Mouse (Mus musculus): Measurements from ENCODE around the gene Olfr933. TPM values are rescaled to one million over a fixed set of nuclear protein-coding genes. Genes with fewer than 3 reads are reported as not detected.

Olfr933 gene
- polyA plus RNA-seq, 1 experiment, result not detected

DNA sequence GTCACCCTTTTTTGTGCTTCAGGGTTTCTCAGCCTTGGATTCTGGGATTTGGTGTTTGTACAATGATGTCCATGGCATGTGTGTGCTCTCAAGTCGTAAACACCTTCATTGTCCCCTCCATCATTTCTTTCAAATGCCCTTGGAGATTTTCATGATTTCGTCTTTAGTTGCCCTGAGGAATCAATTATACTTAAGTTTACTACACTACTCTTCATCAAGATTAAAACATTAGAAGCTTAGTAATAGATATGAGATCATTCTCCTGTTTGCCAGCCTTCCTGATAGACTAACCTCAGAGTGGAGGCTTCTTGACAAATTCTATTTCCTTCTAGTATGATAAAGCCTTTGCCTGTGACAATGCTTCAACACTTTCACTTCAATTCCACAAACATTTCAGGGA lies 27.5 kb downstream of the Olfr933 start, which contains the start of gene Olfr935:
Gene Olfr935 (minus strand): TSS at position 101 of the 400 bp plus-strand sequence.
- H3K4me2 ChIP-seq (ENCODE audit: low read depth), result no peak within 1 kb of the TSS
- H3K4me3 ChIP-seq, result no peak within 1 kb of the TSS
- H3K79me2 ChIP-seq (ENCODE audit: control insufficient read depth, insufficient read depth), result no peaks in the 10 kb centered on the region
- TF ChIP-seq REST (IDR thresholded peaks at IDR 0.05; ENCODE audit: insufficient read depth, insufficient read length) (no peak), POLR2AphosphoS2 (IDR thresholded peaks at IDR 0.05; ENCODE audit: insufficient read length, low read depth) (no peak), USF1 (IDR thresholded peaks at IDR 0.05; ENCODE audit: low read depth) (no peak), MYOD1 (IDR thresholded peaks at IDR 0.05; ENCODE audit: control insufficient read depth in 1 of 3, insufficient read length in 2 of 3, low read depth in 2 of 3) (no peak), POLR2A (IDR thresholded peaks at IDR 0.05; ENCODE audit: insufficient read length, low read depth) (no peak), TCF12 (IDR thresholded peaks at IDR 0.05; ENCODE audit: insufficient read depth, poor library complexity, severe bottlenecking) (no peak), E2F4 (IDR thresholded peaks at IDR 0.05; ENCODE audit: insufficient read depth) (no peak), CEBPB (IDR thresholded peaks at IDR 0.05; ENCODE audit: insufficient read depth, poor library complexity, severe bottlenecking) (no peak), SRF (IDR thresholded peaks at IDR 0.05; ENCODE audit: control insufficient read depth, insufficient read length, low read depth) (no peak), MYOG (IDR thresholded peaks at IDR 0.05; ENCODE audit: control insufficient read depth in 1 of 3, insufficient read depth in 1 of 3, insufficient read length in 2 of 3, low read depth in 2 of 3) (no peak), MAX (IDR thresholded peaks at IDR 0.05; ENCODE audit: low read depth) (no peak)
- no peak within 1 kb of the TSS for H3ac ChIP-seq (ENCODE audit: control insufficient read depth, insufficient read length)
- no peaks in the 10 kb centered on the region for H3K36me3 ChIP-seq (ENCODE audit: control insufficient read depth, insufficient read depth)
- H3K27me3 ChIP-seq (ENCODE audit: control insufficient read depth, insufficient read depth, insufficient read length), result no peaks in the 10 kb centered on the region

GRCm38 (mm10) chr9:39023277-39023676 lies 51.2 kb downstream of the Olfr933 start, which contains the start of gene Olfr146:
Gene Olfr146, minus strand, starts transcription at chr9:39023377.
- Histone ChIP-seq H3K4me3 (no peak within 1 kb of the TSS), H3K36me3 (ENCODE audit: control insufficient read depth, insufficient read depth) (no peaks in the 10 kb centered on the region), H3ac (ENCODE audit: control insufficient read depth, insufficient read length) (no peak within 1 kb of the TSS), H3K79me2 (ENCODE audit: control insufficient read depth, insufficient read depth) (no peaks in the 10 kb centered on the region), H3K27me3 (ENCODE audit: control insufficient read depth, insufficient read depth, insufficient read length) (no peaks in the 10 kb centered on the region), H3K4me2 (ENCODE audit: low read depth) (no peak within 1 kb of the TSS)
- no peak for TF ChIP-seq POLR2A (IDR thresholded peaks at IDR 0.05; ENCODE audit: insufficient read length, low read depth)
- no peak for TF ChIP-seq POLR2AphosphoS2 (IDR thresholded peaks at IDR 0.05; ENCODE audit: insufficient read length, low read depth)
- no peak for TF ChIP-seq REST (IDR thresholded peaks at IDR 0.05; ENCODE audit: insufficient read depth, insufficient read length)
- TF ChIP-seq CEBPB (IDR thresholded peaks at IDR 0.05; ENCODE audit: insufficient read depth, poor library complexity, severe bottlenecking), result no peak
- TF ChIP-seq MYOG (IDR thresholded peaks at IDR 0.05; ENCODE audit: control insufficient read depth in 1 of 3, insufficient read depth in 1 of 3, insufficient read length in 2 of 3, low read depth in 2 of 3), result no peak
- TF ChIP-seq TCF12 (IDR thresholded peaks at IDR 0.05; ENCODE audit: insufficient read depth, poor library complexity, severe bottlenecking), result no peak
- TF ChIP-seq SRF (IDR thresholded peaks at IDR 0.05; ENCODE audit: control insufficient read depth, insufficient read length, low read depth), result no peak
- TF ChIP-seq USF1 (IDR thresholded peaks at IDR 0.05; ENCODE audit: low read depth), result no peak
- no peak for TF ChIP-seq E2F4 (IDR thresholded peaks at IDR 0.05; ENCODE audit: insufficient read depth)
- no peak for TF ChIP-seq MAX (IDR thresholded peaks at IDR 0.05; ENCODE audit: low read depth)
- TF ChIP-seq TCF3 (IDR thresholded peaks at IDR 0.05; ENCODE audit: insufficient read length, low read depth), result no peak
- no peak for TF ChIP-seq MYOD1 (IDR thresholded peaks at IDR 0.05; ENCODE audit: control insufficient read depth in 1 of 3, insufficient read length in 2 of 3, low read depth in 2 of 3)

Other genes starting within 250 kb of the Olfr933 start
- gene Olfr920, start 220.0 kb upstream of the Olfr933 start, polyA plus RNA-seq (2012; fragmentation: generic; extraction: Trizol), result not detected
- gene Olfr921, start 199.2 kb upstream of the Olfr933 start, polyA plus RNA-seq (2012; fragmentation: generic; extraction: Trizol), result not detected
- not detected for gene Olfr922, start 157.7 kb upstream of the Olfr933 start, polyA plus RNA-seq (2012; fragmentation: generic; extraction: Trizol)
- gene Olfr923, start 145.8 kb upstream of the Olfr933 start, polyA plus RNA-seq (2012; fragmentation: generic; extraction: Trizol), result not detected
- gene Olfr924, start 127.9 kb upstream of the Olfr933 start, polyA plus RNA-seq (2012; fragmentation: generic; extraction: Trizol), result not detected
- gene Olfr26, start 117.3 kb upstream of the Olfr933 start, polyA plus RNA-seq (2012; fragmentation: generic; extraction: Trizol), result not detected
- gene Olfr926, start 95.2 kb upstream of the Olfr933 start, polyA plus RNA-seq (2012; fragmentation: generic; extraction: Trizol), result not detected
- not detected for gene Olfr930, start 42.5 kb upstream of the Olfr933 start, polyA plus RNA-seq (2012; fragmentation: generic; extraction: Trizol)
- not detected for gene Olfr934, start 16.0 kb downstream of the Olfr933 start, polyA plus RNA-seq (2012; fragmentation: generic; extraction: Trizol)
- not detected for gene Olfr935, start 27.4 kb downstream of the Olfr933 start, polyA plus RNA-seq (2012; fragmentation: generic; extraction: Trizol)
- gene Olfr146, start 51.1 kb downstream of the Olfr933 start, polyA plus RNA-seq (2012; fragmentation: generic; extraction: Trizol), result not detected
- gene Olfr937, start 92.6 kb downstream of the Olfr933 start, polyA plus RNA-seq (2012; fragmentation: generic; extraction: Trizol), result not detected
- gene Olfr938, start 106.6 kb downstream of the Olfr933 start, polyA plus RNA-seq (2012; fragmentation: generic; extraction: Trizol), result not detected
- not detected for gene Olfr27, start 155.8 kb downstream of the Olfr933 start, polyA plus RNA-seq (2012; fragmentation: generic; extraction: Trizol)
- gene Olfr943, start 194.0 kb downstream of the Olfr933 start, polyA plus RNA-seq (2012; fragmentation: generic; extraction: Trizol), result not detected
- not detected for gene Olfr944, start 229.6 kb downstream of the Olfr933 start, polyA plus RNA-seq (2012; fragmentation: generic; extraction: Trizol)

All from myocyte (in vitro differentiated cells).